ENCODE assay signal across 16 mouse cellular contexts in genomic region chr17:24705821-24706220, GRCm38 (mm10). TPM values are rescaled to one million over a fixed set of nuclear protein-coding genes. Genes with fewer than 3 reads are reported as not detected.
DNase-seq lines count a peak whose midpoint lies in the region; ATAC-seq lines count a peak whose summit lies in the region.
"Had no signal": no experiment of that assay in that cellular context is flagged by ENCODE, and none has a peak within 500 bp of the region (broad histone marks: within the 10 kb centered on the region; RNA-seq: fewer than 3 reads in every experiment).

No protein-coding gene starts in this region.

- WGBS in hindbrain, embryonic 13.5 days = 96% methylated on average over 3 of the region's 3 CpGs
- 96% methylated on average over 3 of the region's 3 CpGs for WGBS in hindbrain, embryonic 12.5 days

- H3K36me3 ChIP-seq in hindbrain, embryonic 13.5 days = peaks cover 43% of the 10 kb centered on the region
- peaks cover 44% of the 10 kb centered on the region for H3K36me3 ChIP-seq in hindbrain, embryonic 12.5 days

- no peak overlapping the region for H3K27ac ChIP-seq in hindbrain, embryonic 13.5 days
- H3K27ac ChIP-seq in hindbrain, embryonic 12.5 days = no peak overlapping the region
- H3K27ac ChIP-seq: heart, embryonic 13.5 days; liver, embryonic 14.5 days; midbrain, embryonic 13.5 days had no signal

- no peaks in the 10 kb centered on the region for H3K27me3 ChIP-seq in hindbrain, embryonic 13.5 days
- H3K27me3 ChIP-seq in hindbrain, embryonic 12.5 days = no peaks in the 10 kb centered on the region
- H3K27me3 ChIP-seq: heart, embryonic 13.5 days; midbrain, embryonic 13.5 days had no signal

- peak; percentile 31 for DNase-seq in cerebellum, adult 9-10 months
- no peak for DNase-seq in cerebellum, postnatal 36 days
- DNase-seq in testis, postnatal 10 days (ENCODE audit: low spot score) = peak; percentile 43
- DNase-seq in testis, postnatal 14 days (ENCODE audit: low spot score) = no peak
- no peak for DNase-seq in left cerebral cortex, postnatal 10 days (ENCODE audit: extremely low spot score in 1 of 2, low spot score in 2 of 2)
- DNase-seq: adrenal gland, adult 2 months; cerebellum, postnatal 10 days; gastrocnemius, postnatal 14 days; heart, postnatal 4 days; lung, postnatal 36 days had no signal

- no peak overlapping the region for H3K9ac ChIP-seq in hindbrain, embryonic 13.5 days
- no peak overlapping the region for H3K9ac ChIP-seq in hindbrain, embryonic 12.5 days
- H3K9ac ChIP-seq: heart, embryonic 13.5 days; liver, embryonic 14.5 days; midbrain, embryonic 13.5 days had no signal

- 0 out of 2 replicates have a peak overlapping the region, but pooled peaks have one; percentile 87 for H3K4me2 ChIP-seq in hindbrain, embryonic 13.5 days
- H3K4me2 ChIP-seq in hindbrain, embryonic 12.5 days (replicated peaks) = no peak overlapping the region

- no peak for ATAC-seq in hindbrain, embryonic 13.5 days (ENCODE audit: low FRiP score)
- no peak for ATAC-seq in hindbrain, embryonic 12.5 days (ENCODE audit: low FRiP score)
- no peak for ATAC-seq in megakaryocyte, adult 5-6 weeks (ENCODE audit: poor library complexity, severe bottlenecking)
- ATAC-seq: midbrain, embryonic 13.5 days had no signal

- no peaks in the 10 kb centered on the region for H3K9me3 ChIP-seq in hindbrain, embryonic 13.5 days
- H3K9me3 ChIP-seq in hindbrain, embryonic 12.5 days (replicated peaks) = no peaks in the 10 kb centered on the region
- H3K9me3 ChIP-seq: heart, embryonic 13.5 days; midbrain, embryonic 13.5 days had no signal

- H3K4me1 ChIP-seq in hindbrain, embryonic 13.5 days (replicated peaks) = peaks cover 17% of the 10 kb centered on the region
- peaks cover 19% of the 10 kb centered on the region for H3K4me1 ChIP-seq in hindbrain, embryonic 12.5 days

- intact Hi-C loops in left cerebral cortex, postnatal 10 days (cut with DNase I) = no loop called here

- H3K4me3 ChIP-seq in hindbrain, embryonic 13.5 days = no peak overlapping the region
- no peak overlapping the region for H3K4me3 ChIP-seq in hindbrain, embryonic 12.5 days

RNA-seq across cellular contexts. Expression of gene Tbl3, which starts 1.6 kb away (rescaled TPM):
- 69.0 and 70.6 TPM in 2 replicates for polyA plus RNA-seq in hindbrain, embryonic 13.5 days (2015; fragmentation: Nextera tagmentation; extraction: Ambion mirVana)
- polyA plus RNA-seq in hindbrain, embryonic 12.5 days (2016; fragmentation: Nextera tagmentation; extraction: Ambion mirVana) = 76.9 and 79.7 TPM in 2 replicates
- 9.1 and 10.3 TPM in 2 replicates for total RNA-seq in megakaryocyte, adult 5-6 weeks (2015)
- 15.6 and 21.3 TPM in 2 replicates for total RNA-seq in megakaryocyte, adult 5-6 weeks (2017)
- 10 to 100 TPM; 30.9 to 37.9 TPM for total RNA-seq in left cerebral cortex, postnatal 10 days (2021)

RNA-seq across cellular contexts. Expression of gene Noxo1, which starts 9.8 kb away (rescaled TPM):
- polyA plus RNA-seq in hindbrain, embryonic 13.5 days (2015; fragmentation: Nextera tagmentation; extraction: Ambion mirVana) = 2.9 and 3.4 TPM in 2 replicates
- 3.6 and 4.8 TPM in 2 replicates for polyA plus RNA-seq in hindbrain, embryonic 12.5 days (2016; fragmentation: Nextera tagmentation; extraction: Ambion mirVana)
- 1.5 and 1.7 TPM in 2 replicates for total RNA-seq in megakaryocyte, adult 5-6 weeks (2015)
- 0.62 and 1.9 TPM in 2 replicates for total RNA-seq in megakaryocyte, adult 5-6 weeks (2017)
- 1 to 10 TPM; 2.7 to 5.1 TPM for total RNA-seq in left cerebral cortex, postnatal 10 days (2021)

RNA-seq across cellular contexts. Expression of gene Gfer, which starts 9.9 kb away (rescaled TPM):
- polyA plus RNA-seq in hindbrain, embryonic 13.5 days (2015; fragmentation: Nextera tagmentation; extraction: Ambion mirVana) = 38.7 and 38.9 TPM in 2 replicates
- 42.2 and 42.4 TPM in 2 replicates for polyA plus RNA-seq in hindbrain, embryonic 12.5 days (2016; fragmentation: Nextera tagmentation; extraction: Ambion mirVana)
- 18.1 and 21.8 TPM in 2 replicates for total RNA-seq in megakaryocyte, adult 5-6 weeks (2015)
- 31.6 and 36.2 TPM in 2 replicates for total RNA-seq in megakaryocyte, adult 5-6 weeks (2017)
- 10 to 100 TPM; 21.5 TPM for total RNA-seq in left cerebral cortex, postnatal 10 days (2021)

RNA-seq across cellular contexts. Expression of gene Rnf151, which starts 12.0 kb away (rescaled TPM):
- 0.27 TPM in 1 of 2 replicates, not detected in the other for polyA plus RNA-seq in hindbrain, embryonic 13.5 days (2015; fragmentation: Nextera tagmentation; extraction: Ambion mirVana)
- polyA plus RNA-seq in hindbrain, embryonic 12.5 days (2016; fragmentation: Nextera tagmentation; extraction: Ambion mirVana) = 0.18 and 0.35 TPM in 2 replicates
- not detected in 2 replicates for total RNA-seq in megakaryocyte, adult 5-6 weeks (2015)
- not detected in 2 replicates for total RNA-seq in megakaryocyte, adult 5-6 weeks (2017)
- total RNA-seq in left cerebral cortex, postnatal 10 days (2021) = under 1 TPM in 1 of 2 experiments, not detected in 1; 0.69 TPM
- total RNA-seq: adrenal gland, adult 2 months; gastrocnemius, postnatal 14 days; heart, postnatal 4 days had no signal
- polyA plus RNA-seq: heart, embryonic 13.5 days; midbrain, embryonic 13.5 days had no signal

RNA-seq across cellular contexts. Expression of gene Rps2, which starts 12.1 kb away (rescaled TPM):
- polyA plus RNA-seq in hindbrain, embryonic 13.5 days (2015; fragmentation: Nextera tagmentation; extraction: Ambion mirVana) = 782 and 783 TPM in 2 replicates
- 795 and 841 TPM in 2 replicates for polyA plus RNA-seq in hindbrain, embryonic 12.5 days (2016; fragmentation: Nextera tagmentation; extraction: Ambion mirVana)
- 2,172 and 2,303 TPM in 2 replicates for total RNA-seq in megakaryocyte, adult 5-6 weeks (2015)
- total RNA-seq in megakaryocyte, adult 5-6 weeks (2017) = 591 and 664 TPM in 2 replicates
- 100 to 1,000 TPM; 575 to 607 TPM for total RNA-seq in left cerebral cortex, postnatal 10 days (2021)

Comparison
In these comparisons a context has a peak if more than half of its experiments do, and no peak if none do; other contexts are left out.
1. DNase-seq: peak in cerebellum, adult 9-10 months (single experiment) and testis, postnatal 10 days (single experiment); none in cerebellum, postnatal 36 days (0 of 2), testis, postnatal 14 days (single experiment) and left cerebral cortex, postnatal 10 days (0 of 2).